Mouse (Mus musculus) kidney, adult 2 months (tissue): ENCODE measurements around the gene Crtac1. TPM values are rescaled to one million over a fixed set of nuclear protein-coding genes. Genes with fewer than 3 reads are reported as not detected.

ENCODE experiments used
- DNase-seq: peaks from one replicate; pipeline ENCODE4 v3.0.0; 2021
- H3K27ac ChIP-seq: fragments of 200-500 bp; 2 replicates; pipeline ENCODE4 v1.5.1; 2012; ENCODE audit warnings: low read depth, low read length, control low read depth, inconsistent platforms; ENCODE audit not compliant: insufficient read depth
- H3K27me3 ChIP-seq: fragments of 200-500 bp; replicated peaks from 2 replicates; pipeline ENCODE4 v1.6.1; 2012; ENCODE audit warnings: mild to moderate bottlenecking, moderate library complexity, low read length, inconsistent platforms; ENCODE audit not compliant: control insufficient read depth, insufficient read depth
- H3K36me3 ChIP-seq: fragments of 200-500 bp; 2 replicates; pipeline ENCODE4 v1.6.1; 2012; ENCODE audit warnings: mild to moderate bottlenecking, moderate library complexity, low read length, inconsistent platforms; ENCODE audit not compliant: control insufficient read depth, insufficient read depth
- H3K4me1 ChIP-seq: fragments of 200-500 bp; 2 replicates; pipeline ENCODE4 v1.6.1; 2011; ENCODE audit warnings: low read length; ENCODE audit not compliant: control insufficient read depth, insufficient read depth
- H3K4me3 ChIP-seq: fragments of 200-500 bp; 2 replicates; pipeline ENCODE4 v1.5.1; 2011; ENCODE audit warnings: mild to moderate bottlenecking, low read depth, low read length, control low read depth; ENCODE audit not compliant: insufficient read depth
- CTCF ChIP-seq: fragments of 200-500 bp; conservative IDR thresholded peaks from 2 replicates; pipeline ENCODE4 v1.5.1; 2011; ENCODE audit warnings: low read depth, mild to moderate bottlenecking, control low read depth, low read length, moderate library complexity, mixed read lengths; ENCODE audit not compliant: insufficient read depth, insufficient read length
- POLR2A ChIP-seq: fragments of 200-500 bp; IDR thresholded peaks from one replicate; pipeline ENCODE4 v1.6.1; 2011; ENCODE audit warnings: low read depth, low read length, control low read depth
- WGBS: fragments of 180-500 bp; shearing (Covaris S2); methylation state at CpG from one replicate; pipeline ENCODE4 v1.1.7; 2018; 5-methylcytosine and 5-hydroxymethylcytosine counted together
- polyA plus RNA-seq: library from polyadenylated mRNA; depleted of rRNA; stranded (reverse); fragments of >200 nt; gene quantifications from 2 replicates; pipeline ENCODE4 v1.2.3, GENCODE M21; 2012

Crtac1 gene
- polyA plus RNA-seq, 1 experiment: 0.06 TPM

GRCm38 (mm10) chr19:42317648-42318425 is 113.7 kb downstream of the Crtac1 start:
- H3K27me3 ChIP-seq: no peaks in the 10 kb centered on the region
- DNase-seq: no peak
- H3K4me3 ChIP-seq: no peak overlapping the region
- TF ChIP-seq POLR2A (no peak), CTCF (no peak)
- H3K36me3 ChIP-seq: no peaks in the 10 kb centered on the region
- WGBS: 61% methylated on average over 18 of the region's 18 CpGs
- H3K4me1 ChIP-seq: no peaks in the 10 kb centered on the region
- H3K27ac ChIP-seq: no peak overlapping the region

- H3K4me3 ChIP-seq: no peak overlapping the region
- DNase-seq: no peak
- TF ChIP-seq CTCF: no peak
- no peak for TF ChIP-seq POLR2A
- H3K36me3 ChIP-seq: no peaks in the 10 kb centered on the region
- 68% methylated on average over 8 of the region's 8 CpGs for WGBS
- no peaks in the 10 kb centered on the region for H3K27me3 ChIP-seq
- no peaks in the 10 kb centered on the region for H3K4me1 ChIP-seq
- no peak overlapping the region for H3K27ac ChIP-seq
Observed at GRCm38 (mm10) chr19:42316998-42317397, 114.6 kb downstream of the Crtac1 start.

- 85% methylated on average over 2 of the region's 2 CpGs for WGBS
- Histone ChIP-seq H3K27me3 (no peaks in the 10 kb centered on the region), H3K36me3 (no peaks in the 10 kb centered on the region), H3K27ac (no peak overlapping the region), H3K4me1 (no peaks in the 10 kb centered on the region), H3K4me3 (no peak overlapping the region)
- no peak for TF ChIP-seq POLR2A
- no peak for TF ChIP-seq CTCF
- DNase-seq: peak; percentile 4
Observed at GRCm38 (mm10) chr19:42316525-42316924, 115.1 kb downstream of the Crtac1 start.

GRCm38 (mm10) chr19:42315914-42316313 is 115.7 kb downstream of the Crtac1 start:
- peak; percentile 74 for DNase-seq
- 0% methylated on average over 1 of the region's 1 CpGs for WGBS
- Histone ChIP-seq H3K27me3 (no peaks in the 10 kb centered on the region), H3K4me1 (no peaks in the 10 kb centered on the region), H3K4me3 (no peak overlapping the region), H3K27ac (no peak overlapping the region), H3K36me3 (no peaks in the 10 kb centered on the region)
- TF ChIP-seq POLR2A (no peak), CTCF (peak; percentile 95)

- TF ChIP-seq POLR2A: no peak
- TF ChIP-seq CTCF: no peak
- H3K4me1 ChIP-seq: no peaks in the 10 kb centered on the region
- H3K27ac ChIP-seq: no peak overlapping the region
- no peak overlapping the region for H3K4me3 ChIP-seq
- WGBS: 53% methylated on average over 6 of the region's 6 CpGs
- no peaks in the 10 kb centered on the region for H3K27me3 ChIP-seq
- no peak for DNase-seq
- no peaks in the 10 kb centered on the region for H3K36me3 ChIP-seq
Observed at GRCm38 (mm10) chr19:42315070-42315679, 116.4 kb downstream of the Crtac1 start.

GRCm38 (mm10) chr19:42312191-42312590 is 119.4 kb downstream of the Crtac1 start:
- TF ChIP-seq POLR2A (no peak), CTCF (no peak)
- H3K27me3 ChIP-seq: no peaks in the 10 kb centered on the region
- DNase-seq: no peak

GRCm38 (mm10) chr19:42311332-42311731 is 120.3 kb downstream of the Crtac1 start:
- H3K4me3 ChIP-seq: no peak overlapping the region
- DNase-seq: no peak
- H3K36me3 ChIP-seq: no peaks in the 10 kb centered on the region
- TF ChIP-seq POLR2A: no peak
- TF ChIP-seq CTCF: no peak
- WGBS: 36% methylated on average over 2 of the region's 2 CpGs
- no peaks in the 10 kb centered on the region for H3K27me3 ChIP-seq
- H3K27ac ChIP-seq: no peak overlapping the region
- H3K4me1 ChIP-seq: no peaks in the 10 kb centered on the region

More at GRCm38 (mm10) chr19:42312191-42312590, 119.4 kb downstream of the Crtac1 start:
- Histone ChIP-seq H3K27ac (no peak overlapping the region), H3K4me3 (no peak overlapping the region), H3K36me3 (no peaks in the 10 kb centered on the region), H3K4me1 (no peaks in the 10 kb centered on the region)
- WGBS: 62% methylated on average over 3 of the region's 3 CpGs
